Mouse (Mus musculus): ENCODE measurements around the gene Gm4792.

DNA sequence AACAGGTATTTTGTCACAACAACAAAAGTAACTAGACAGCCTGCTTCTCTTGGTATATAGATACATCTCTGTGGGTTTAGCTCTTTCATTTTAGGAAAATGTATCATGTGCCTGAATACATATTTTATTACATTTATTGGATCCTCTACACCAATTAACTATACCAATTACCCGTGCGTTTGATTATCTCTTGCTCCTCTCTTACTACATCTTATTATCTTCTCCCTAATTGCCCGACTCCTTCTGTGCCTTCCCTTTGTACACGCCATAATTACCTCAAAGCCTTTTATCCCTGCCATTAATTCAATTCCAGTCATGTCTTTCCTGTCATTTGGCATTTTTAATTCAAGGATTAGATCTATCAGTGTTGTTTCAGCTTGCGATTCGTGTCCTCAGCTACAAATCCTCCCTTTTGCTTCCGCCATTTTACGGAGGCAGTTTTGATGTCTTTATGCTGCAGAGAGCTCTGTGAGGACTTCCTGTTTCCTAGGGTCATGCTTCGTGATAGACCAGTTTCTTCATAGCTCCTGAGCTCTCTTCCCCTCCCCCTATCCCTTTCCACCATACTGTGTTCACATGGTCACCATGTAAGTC is 5.7 kb upstream of the Gm4792 start:
- TF ChIP-seq POLR2A (IDR thresholded peaks at IDR 0.05; ENCODE audit: extremely low read depth, insufficient read depth, low read length), result no peak
- no peak for TF ChIP-seq CTCF (IDR thresholded peaks at IDR 0.05; ENCODE audit: low read depth, low read length)
